Mouse (Mus musculus): ENCODE results near the gene Poc1b. TPM values are rescaled to one million over a fixed set of nuclear protein-coding genes. Genes with fewer than 3 reads are reported as not detected.
"Not testable (repeated sequence)": the region's sequence is repeated elsewhere in the genome, so short reads cannot be mapped to it uniquely, and the experiment has no call there.

The Poc1b gene
- polyA plus RNA-seq, 1 experiment from 2014 or later: 20.4 TPM

DNA sequence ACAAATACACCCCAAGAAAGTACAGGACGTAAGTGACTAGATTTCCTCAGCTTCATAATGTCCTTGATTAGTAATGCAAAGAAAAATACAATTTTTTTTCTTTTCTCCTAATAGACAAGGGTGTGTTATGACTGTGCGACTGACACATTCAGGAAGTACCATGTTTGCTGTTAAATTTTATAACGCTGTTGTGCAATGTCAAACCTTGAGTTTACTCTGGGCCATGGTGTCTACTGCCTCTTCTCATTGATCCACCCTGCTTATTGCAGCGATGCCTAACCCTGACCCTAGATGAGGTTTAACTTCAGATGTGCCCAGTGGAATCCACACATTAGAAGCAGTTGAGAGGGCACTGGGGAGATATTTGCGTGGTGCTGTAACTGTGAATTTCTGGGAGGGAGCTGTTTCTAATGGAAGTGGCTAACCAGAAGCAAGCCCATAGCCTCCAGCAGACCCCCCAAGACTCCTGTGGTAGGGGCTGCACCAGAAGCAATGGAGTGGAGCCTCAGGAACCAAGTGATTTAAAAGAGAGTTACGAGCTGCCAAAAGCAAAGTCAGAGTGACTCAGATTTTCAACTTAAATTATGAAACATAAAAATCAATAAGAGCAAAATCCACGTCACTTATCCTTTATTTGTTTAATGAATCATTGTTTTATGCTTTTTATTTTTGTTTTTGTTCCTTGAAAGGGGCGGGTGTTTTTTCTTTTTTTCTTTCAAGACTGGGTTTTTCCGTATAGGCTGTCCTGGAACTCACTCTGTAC lies 104.8 kb downstream of the Poc1b start:
- no peak overlapping the region for H3K4me3 ChIP-seq
- H3K9me3 ChIP-seq: no peaks in the 10 kb centered on the region
- H3K9ac ChIP-seq: no peak overlapping the region
- H3K27ac ChIP-seq: no peak overlapping the region
- H3K27me3 ChIP-seq: no peaks in the 10 kb centered on the region
- no peaks in the 10 kb centered on the region for H3K36me3 ChIP-seq
- H3K4me2 ChIP-seq: no peak overlapping the region
- H3K4me1 ChIP-seq: peaks cover 6% of the 10 kb centered on the region; the same call in 1 of the 2 replicates
- WGBS: 81% methylated on average over 9 of the region's 9 CpGs
- ATAC-seq (ENCODE audit: insufficient number of reproducible peaks, insufficient read depth, low FRiP score, low TSS enrichment, low read depth): no peak

GRCm38 (mm10) chr10:99214421-99215299 lies 107.8 kb downstream of the Poc1b start:
- 62% methylated on average over 15 of the region's 15 CpGs for WGBS
- no peaks in the 10 kb centered on the region for H3K36me3 ChIP-seq
- H3K4me2 ChIP-seq: no peak overlapping the region
- H3K27me3 ChIP-seq: no peaks in the 10 kb centered on the region
- no peak overlapping the region for H3K4me3 ChIP-seq
- no peak overlapping the region for H3K9ac ChIP-seq
- H3K9me3 ChIP-seq: no peaks in the 10 kb centered on the region
- H3K27ac ChIP-seq: no peak overlapping the region
- ATAC-seq (ENCODE audit: insufficient number of reproducible peaks, insufficient read depth, low FRiP score, low TSS enrichment, low read depth): no peak
- peaks cover 3% of the 10 kb centered on the region; the same call in 1 of the 2 replicates for H3K4me1 ChIP-seq

GRCm38 (mm10) chr10:99216570-99216969 lies 109.7 kb downstream of the Poc1b start:
- ATAC-seq (ENCODE audit: insufficient number of reproducible peaks, insufficient read depth, low FRiP score, low TSS enrichment, low read depth); H3K9me3 ChIP-seq; H3K27ac ChIP-seq; H3K36me3 ChIP-seq; H3K4me2 ChIP-seq; H3K4me1 ChIP-seq; H3K4me3 ChIP-seq; H3K9ac ChIP-seq; H3K27me3 ChIP-seq: not testable (repeated sequence)
- WGBS: 85% methylated on average over 15 of the region's 15 CpGs

GRCm38 (mm10) chr10:99221540-99221939 lies 114.7 kb downstream of the Poc1b start:
- Histone ChIP-seq H3K4me1 (no peaks in the 10 kb centered on the region), H3K27me3 (no peaks in the 10 kb centered on the region), H3K9me3 (no peaks in the 10 kb centered on the region), H3K9ac (no peak overlapping the region), H3K36me3 (no peaks in the 10 kb centered on the region), H3K27ac (no peak overlapping the region), H3K4me2 (no peak overlapping the region), H3K4me3 (no peak overlapping the region)
- ATAC-seq (ENCODE audit: insufficient number of reproducible peaks, insufficient read depth, low FRiP score, low TSS enrichment, low read depth): no peak
- 91% methylated on average over 8 of the region's 8 CpGs for WGBS

GRCm38 (mm10) chr10:99222726-99223125 lies 115.9 kb downstream of the Poc1b start:
- no peak overlapping the region for H3K9ac ChIP-seq
- H3K36me3 ChIP-seq: no peaks in the 10 kb centered on the region
- no peak for ATAC-seq (ENCODE audit: insufficient number of reproducible peaks, insufficient read depth, low FRiP score, low TSS enrichment, low read depth)
- 76% methylated on average over 5 of the region's 5 CpGs for WGBS
- H3K4me2 ChIP-seq: no peak overlapping the region
- no peak overlapping the region for H3K4me3 ChIP-seq
- no peaks in the 10 kb centered on the region for H3K27me3 ChIP-seq
- no peak overlapping the region for H3K27ac ChIP-seq
- H3K4me1 ChIP-seq: peaks cover 2% of the 10 kb centered on the region; the same call in 1 of the 2 replicates
- H3K9me3 ChIP-seq: no peaks in the 10 kb centered on the region

DNA sequence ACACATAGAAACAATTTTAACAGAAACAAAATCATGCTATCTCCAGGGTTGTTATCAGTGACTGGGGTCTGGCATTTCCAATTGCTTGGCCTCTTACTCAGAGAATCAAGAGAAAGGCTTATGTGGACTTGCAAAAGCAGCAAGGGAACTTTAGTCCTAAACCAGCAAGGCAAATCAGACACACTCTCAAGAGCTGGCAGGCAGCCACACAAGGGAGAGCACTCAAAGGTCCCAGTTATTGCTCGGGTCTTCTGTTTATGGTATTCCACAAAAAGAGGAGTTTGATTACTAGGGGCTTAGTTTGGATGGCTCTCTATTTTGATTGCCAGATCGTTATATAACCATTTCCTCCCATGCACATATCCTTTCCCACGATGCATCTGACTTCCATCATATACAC lies 117.4 kb downstream of the Poc1b start:
- no peaks in the 10 kb centered on the region for H3K9me3 ChIP-seq
- H3K27ac ChIP-seq: no peak overlapping the region
- H3K36me3 ChIP-seq: no peaks in the 10 kb centered on the region
- 53% methylated on average over 3 of the region's 3 CpGs for WGBS
- peaks cover 16% of the 10 kb centered on the region for H3K4me1 ChIP-seq
- no peaks in the 10 kb centered on the region for H3K27me3 ChIP-seq
- no peak for ATAC-seq (ENCODE audit: insufficient number of reproducible peaks, insufficient read depth, low FRiP score, low TSS enrichment, low read depth)
- H3K9ac ChIP-seq: no peak overlapping the region
- no peak overlapping the region for H3K4me3 ChIP-seq
- H3K4me2 ChIP-seq: no peak overlapping the region

DNA sequence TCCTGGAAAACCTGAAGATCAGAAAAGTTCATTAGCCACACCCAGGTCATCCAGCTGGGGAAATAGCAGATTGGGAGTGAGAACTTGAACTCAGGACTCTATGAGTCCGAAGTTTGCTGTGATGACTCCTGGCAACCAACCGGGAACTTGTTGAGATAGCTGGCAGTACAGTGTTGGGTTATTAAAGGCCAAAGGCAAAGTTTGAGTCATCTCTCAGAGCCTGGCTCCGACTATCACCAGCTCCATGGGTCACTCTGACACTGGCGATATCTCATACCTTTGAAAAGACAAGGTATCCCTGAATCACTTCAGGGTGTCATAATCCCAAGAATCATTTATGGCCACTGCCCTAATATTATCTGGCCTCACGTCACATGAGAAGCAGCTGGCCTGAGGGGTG lies 119.9 kb downstream of the Poc1b start:
- WGBS: 92% methylated on average over 5 of the region's 5 CpGs
- H3K9me3 ChIP-seq: no peaks in the 10 kb centered on the region
- no peak overlapping the region for H3K4me2 ChIP-seq
- H3K27me3 ChIP-seq: no peaks in the 10 kb centered on the region
- no peak overlapping the region for H3K27ac ChIP-seq
- peaks cover 19% of the 10 kb centered on the region for H3K4me1 ChIP-seq
- H3K4me3 ChIP-seq: no peak overlapping the region
- no peak for ATAC-seq (ENCODE audit: insufficient number of reproducible peaks, insufficient read depth, low FRiP score, low TSS enrichment, low read depth)
- H3K9ac ChIP-seq: no peak overlapping the region
- no peaks in the 10 kb centered on the region for H3K36me3 ChIP-seq

- H3K27ac ChIP-seq: peak overlapping the region; percentile 51; the same call in 1 of the 2 replicates
- WGBS: 30% methylated on average over 17 of the region's 17 CpGs
These were observed 121.4 kb downstream of the Poc1b start for GRCm38 (mm10) chr10:99227968-99228864.

DNA sequence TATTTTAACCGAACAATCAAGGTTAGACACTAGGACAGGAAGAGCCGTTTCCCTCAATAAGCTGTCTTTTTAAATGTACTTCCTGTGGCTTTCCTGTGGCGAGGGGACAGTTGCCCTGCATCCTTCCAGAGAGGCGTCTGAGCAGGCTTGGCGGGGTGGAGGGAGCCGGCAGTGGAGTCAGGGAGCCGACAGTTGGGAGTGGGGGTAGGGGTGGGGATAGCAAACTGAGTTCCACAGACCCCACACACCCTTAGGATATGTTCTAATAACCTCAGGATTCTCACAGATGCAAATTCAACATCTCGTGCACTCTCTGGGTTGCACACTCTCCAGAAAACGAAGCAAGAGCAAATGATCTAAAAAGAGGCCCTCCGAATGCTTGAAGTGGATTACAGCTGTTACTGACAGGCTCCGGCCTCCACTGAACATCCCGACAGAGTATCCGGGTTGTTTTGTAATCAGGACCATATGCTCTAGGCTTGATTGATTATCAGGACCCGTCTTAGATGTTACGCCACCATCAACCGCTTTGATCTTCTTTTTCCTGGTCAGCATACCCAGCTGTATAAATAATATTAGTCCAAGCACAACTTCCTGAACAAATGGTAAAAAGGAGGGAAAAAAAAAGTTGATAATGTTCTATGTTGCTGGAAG lies 122.3 kb downstream of the Poc1b start:
- peaks cover 19% of the 10 kb centered on the region for H3K4me1 ChIP-seq
- peak overlapping the region; percentile 19 for H3K4me3 ChIP-seq
- H3K27me3 ChIP-seq: no peaks in the 10 kb centered on the region
- H3K9me3 ChIP-seq: no peaks in the 10 kb centered on the region
- peak overlapping the region; percentile 41; the same call in 1 of the 2 replicates for H3K27ac ChIP-seq
- no peaks in the 10 kb centered on the region for H3K36me3 ChIP-seq
- ATAC-seq (ENCODE audit: insufficient number of reproducible peaks, insufficient read depth, low FRiP score, low TSS enrichment, low read depth): no peak
- no peak overlapping the region for H3K9ac ChIP-seq
- 7% methylated on average over 16 of the region's 16 CpGs for WGBS
- H3K4me2 ChIP-seq: peak overlapping the region; percentile 50

More at GRCm38 (mm10) chr10:99227968-99228864, 121.4 kb downstream of the Poc1b start:
- no peak overlapping the region for H3K9ac ChIP-seq
- peak overlapping the region; percentile 50 for H3K4me2 ChIP-seq
- H3K4me3 ChIP-seq: peak overlapping the region; percentile 19
- H3K27me3 ChIP-seq: no peaks in the 10 kb centered on the region
- H3K4me1 ChIP-seq: peaks cover 19% of the 10 kb centered on the region
- H3K36me3 ChIP-seq: no peaks in the 10 kb centered on the region
- H3K9me3 ChIP-seq: no peaks in the 10 kb centered on the region
- no peak for ATAC-seq (ENCODE audit: insufficient number of reproducible peaks, insufficient read depth, low FRiP score, low TSS enrichment, low read depth)

DNA sequence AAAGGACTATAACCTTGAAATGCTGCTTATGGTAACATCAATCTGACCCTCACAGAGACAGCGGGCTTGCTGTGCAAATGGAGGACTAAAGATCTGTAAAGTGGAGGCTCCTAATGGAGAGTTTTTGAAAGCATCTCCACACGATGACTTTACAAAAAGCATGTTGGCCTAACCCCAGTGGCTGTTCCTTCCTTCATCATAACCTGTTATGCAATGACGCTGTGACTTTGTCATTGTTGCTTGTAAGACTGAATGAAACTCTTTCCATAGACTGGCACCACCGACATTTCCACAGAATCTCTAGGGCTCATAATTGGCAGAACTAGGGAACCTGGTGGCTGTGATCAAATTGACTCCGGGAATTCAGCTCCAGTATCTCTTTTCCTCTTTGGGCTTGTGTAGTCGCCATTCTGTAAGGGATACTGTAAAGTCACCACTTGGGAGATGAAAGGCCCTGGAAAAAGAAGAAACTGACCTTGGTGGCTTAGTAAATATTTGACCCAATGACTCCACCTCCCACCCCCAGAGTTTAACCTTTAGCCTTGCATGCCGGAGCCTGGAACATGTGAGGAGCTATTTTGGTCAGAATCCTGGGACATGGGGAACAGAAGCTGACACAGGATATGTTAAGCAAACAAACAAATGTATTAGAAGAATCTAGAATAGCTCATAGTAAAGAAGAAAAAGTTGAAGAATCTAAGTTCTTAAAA lies 125.8 kb downstream of the Poc1b start:
- Histone ChIP-seq H3K4me3 (no peak overlapping the region), H3K36me3 (no peaks in the 10 kb centered on the region), H3K9me3 (no peaks in the 10 kb centered on the region), H3K4me1 (peaks cover 18% of the 10 kb centered on the region), H3K4me2 (no peak overlapping the region), H3K9ac (no peak overlapping the region), H3K27me3 (no peaks in the 10 kb centered on the region), H3K27ac (no peak overlapping the region)
- 53% methylated on average over 7 of the region's 7 CpGs for WGBS
- ATAC-seq (ENCODE audit: insufficient number of reproducible peaks, insufficient read depth, low FRiP score, low TSS enrichment, low read depth): no peak

Data from embryonic facial prominence, embryonic 13.5 days (tissue).